Mouse (Mus musculus): Measurements from ENCODE around the gene Fut11. TPM values are rescaled to one million over a fixed set of nuclear protein-coding genes. Genes with fewer than 3 reads are reported as not detected.

The Fut11 gene
- polyA plus RNA-seq, 1 experiment from 2014 or later: 30.0 TPM

GRCm38 (mm10) chr14:20660827-20661660 is 33.7 kb upstream of the Fut11 start:
- Histone ChIP-seq H3K9ac (peak overlapping the region; percentile 71), H3K27ac (peak overlapping the region; percentile 86), H3K4me2 (peak overlapping the region; percentile 80), H3K4me1 (peaks cover 17% of the 10 kb centered on the region), H3K27me3 (replicated peaks) (0 out of 2 replicates have a peak, but pooled peaks cover 7% of the 10 kb centered on the region), H3K4me3 (peak overlapping the region; percentile 61), H3K36me3 (replicated peaks) (no peaks in the 10 kb centered on the region), H3K9me3 (no peaks in the 10 kb centered on the region)
- 1% methylated on average over 52 of the region's 52 CpGs for WGBS
- peak; percentile 89 for ATAC-seq (replicated peaks)

- ATAC-seq (replicated peaks): peak; percentile 70
- WGBS: 9% methylated on average over 19 of the region's 19 CpGs
- H3K27ac ChIP-seq: peak overlapping the region; percentile 86
Observed at GRCm38 (mm10) chr14:20661661-20662331, 33.0 kb upstream of the Fut11 start.

GRCm38 (mm10) chr14:20662740-20663139 is 32.0 kb upstream of the Fut11 start:
- Histone ChIP-seq H3K9ac (no peak overlapping the region), H3K4me2 (peak overlapping the region; percentile 80), H3K9me3 (no peaks in the 10 kb centered on the region), H3K4me1 (peaks cover 17% of the 10 kb centered on the region), H3K36me3 (replicated peaks) (no peaks in the 10 kb centered on the region), H3K27ac (no peak overlapping the region), H3K27me3 (replicated peaks) (peaks cover 7% of the 10 kb centered on the region; the same call in 1 of the 2 replicates), H3K4me3 (no peak overlapping the region)
- no peak for ATAC-seq (replicated peaks)
- 92% methylated on average over 3 of the region's 3 CpGs for whole genome bisulfite sequencing

More at GRCm38 (mm10) chr14:20661661-20662331, 33.0 kb upstream of the Fut11 start:
- peak overlapping the region; percentile 80 for H3K4me2 ChIP-seq
- H3K9me3 ChIP-seq: no peaks in the 10 kb centered on the region
- peak overlapping the region; percentile 71 for H3K9ac ChIP-seq
- peak overlapping the region; percentile 61 for H3K4me3 ChIP-seq
- H3K36me3 ChIP-seq (replicated peaks): no peaks in the 10 kb centered on the region
- H3K27me3 ChIP-seq (replicated peaks): peaks cover 7% of the 10 kb centered on the region; the same call in 1 of the 2 replicates
- H3K4me1 ChIP-seq: peaks cover 17% of the 10 kb centered on the region

- Histone ChIP-seq H3K27me3 (replicated peaks) (peaks cover 10% of the 10 kb centered on the region), H3K36me3 (replicated peaks) (no peaks in the 10 kb centered on the region), H3K9ac (no peak overlapping the region), H3K4me1 (peaks cover 17% of the 10 kb centered on the region), H3K4me3 (no peak overlapping the region), H3K9me3 (no peaks in the 10 kb centered on the region), H3K27ac (no peak overlapping the region), H3K4me2 (no peak overlapping the region)
- ATAC-seq (replicated peaks): no peak
- WGBS: 71% methylated on average over 2 of the region's 2 CpGs
Observed at GRCm38 (mm10) chr14:20663601-20664000, 31.2 kb upstream of the Fut11 start.

- no peak overlapping the region for H3K9ac ChIP-seq
- ATAC-seq (replicated peaks): no peak
Observed at GRCm38 (mm10) chr14:20664436-20664835, 30.3 kb upstream of the Fut11 start.

GRCm38 (mm10) chr14:20667469-20667868 is 27.3 kb upstream of the Fut11 start:
- Histone ChIP-seq H3K4me2 (no peak overlapping the region), H3K27me3 (replicated peaks) (peaks cover 19% of the 10 kb centered on the region), H3K36me3 (replicated peaks) (no peaks in the 10 kb centered on the region), H3K9me3 (no peaks in the 10 kb centered on the region), H3K27ac (no peak overlapping the region), H3K9ac (no peak overlapping the region), H3K4me3 (no peak overlapping the region), H3K4me1 (peaks cover 2% of the 10 kb centered on the region; the same call in 1 of the 2 replicates)
- ATAC-seq (replicated peaks): no peak
- WGBS: 55% methylated on average over 1 of the region's 1 CpGs

More at GRCm38 (mm10) chr14:20664436-20664835, 30.3 kb upstream of the Fut11 start:
- H3K4me2 ChIP-seq: no peak overlapping the region
- peaks cover 17% of the 10 kb centered on the region for H3K4me1 ChIP-seq
- H3K27ac ChIP-seq: no peak overlapping the region
- H3K27me3 ChIP-seq (replicated peaks): peaks cover 14% of the 10 kb centered on the region
- H3K36me3 ChIP-seq (replicated peaks): no peaks in the 10 kb centered on the region
- 47% methylated on average over 3 of the region's 3 CpGs for WGBS
- H3K9me3 ChIP-seq: no peaks in the 10 kb centered on the region
- H3K4me3 ChIP-seq: no peak overlapping the region

GRCm38 (mm10) chr14:20668154-20668810 is 26.5 kb upstream of the Fut11 start, which contains the start of gene Synpo2l:
TSS of gene Synpo2l (minus strand) at chr14:20668354.
- 83% methylated on average over 8 of the region's 8 CpGs for WGBS
- H3K27me3 ChIP-seq (replicated peaks): peaks cover 16% of the 10 kb centered on the region

GRCm38 (mm10) chr14:20672990-20673389 is 21.8 kb upstream of the Fut11 start:
- no peaks in the 10 kb centered on the region for H3K9me3 ChIP-seq
- no peak for ATAC-seq (replicated peaks)
- peaks cover 12% of the 10 kb centered on the region for H3K27me3 ChIP-seq (replicated peaks)
- WGBS: 95% methylated on average over 2 of the region's 2 CpGs
- no peak overlapping the region for H3K9ac ChIP-seq
- H3K27ac ChIP-seq: no peak overlapping the region
- H3K4me2 ChIP-seq: peak overlapping the region; percentile 89; the same call in 1 of the 2 replicates
- peaks cover 17% of the 10 kb centered on the region for H3K36me3 ChIP-seq (replicated peaks)
- no peak overlapping the region for H3K4me3 ChIP-seq
- H3K4me1 ChIP-seq: peaks cover 19% of the 10 kb centered on the region

More at GRCm38 (mm10) chr14:20668154-20668810, 26.5 kb upstream of the Fut11 start, which contains the start of gene Synpo2l:
- no peak for ATAC-seq (replicated peaks)
- H3K4me1 ChIP-seq: 0 out of 2 replicates have a peak, but pooled peaks cover 1% of the 10 kb centered on the region
- no peaks in the 10 kb centered on the region for H3K9me3 ChIP-seq
- no peak within 1 kb of the TSS for H3K9ac ChIP-seq
- H3K4me3 ChIP-seq: no peak within 1 kb of the TSS
- no peak within 1 kb of the TSS for H3K27ac ChIP-seq
- H3K36me3 ChIP-seq (replicated peaks): no peaks in the 10 kb centered on the region
- H3K4me2 ChIP-seq: no peak within 1 kb of the TSS

- peak; percentile 88 for ATAC-seq (replicated peaks)
- Histone ChIP-seq H3K9ac (peak overlapping the region; percentile 37), H3K9me3 (no peaks in the 10 kb centered on the region), H3K27ac (peak overlapping the region; percentile 76), H3K4me2 (peak overlapping the region; percentile 89), H3K4me1 (peaks cover 19% of the 10 kb centered on the region), H3K36me3 (replicated peaks) (peaks cover 23% of the 10 kb centered on the region), H3K27me3 (replicated peaks) (peaks cover 8% of the 10 kb centered on the region; the same call in 1 of the 2 replicates), H3K4me3 (peak overlapping the region; percentile 85)
- WGBS: 11% methylated on average over 13 of the region's 13 CpGs
Observed at GRCm38 (mm10) chr14:20673735-20674063, 21.1 kb upstream of the Fut11 start.

- 0 out of 2 replicates have a peak, but pooled peaks cover 5% of the 10 kb centered on the region for H3K27me3 ChIP-seq (replicated peaks)
- H3K4me1 ChIP-seq: peaks cover 19% of the 10 kb centered on the region
- H3K9ac ChIP-seq: peak within 1 kb of the TSS; percentile 81
- H3K27ac ChIP-seq: peak within 1 kb of the TSS; percentile 85
- peak; percentile 97 for ATAC-seq (replicated peaks)
- H3K4me3 ChIP-seq: peak within 1 kb of the TSS; percentile 85
- no peaks in the 10 kb centered on the region for H3K9me3 ChIP-seq
- peaks cover 28% of the 10 kb centered on the region for H3K36me3 ChIP-seq (replicated peaks)
- H3K4me2 ChIP-seq: peak within 1 kb of the TSS; percentile 89
- WGBS: under 1% methylated on average over 43 of the region's 43 CpGs
Observed at GRCm38 (mm10) chr14:20674064-20674833, 20.5 kb upstream of the Fut11 start, which contains the start of gene Sec24c. TSS of gene Sec24c (plus strand) at chr14:20674308.

- 95% methylated on average over 4 of the region's 4 CpGs for WGBS
- H3K9me3 ChIP-seq: no peaks in the 10 kb centered on the region
- peaks cover 19% of the 10 kb centered on the region for H3K4me1 ChIP-seq
- H3K27me3 ChIP-seq (replicated peaks): no peaks in the 10 kb centered on the region
- H3K27ac ChIP-seq: no peak overlapping the region
- H3K36me3 ChIP-seq (replicated peaks): peaks cover 49% of the 10 kb centered on the region
- H3K4me2 ChIP-seq: no peak overlapping the region
- no peak overlapping the region for H3K9ac ChIP-seq
- H3K4me3 ChIP-seq: no peak overlapping the region
- ATAC-seq (replicated peaks): no peak
Observed at GRCm38 (mm10) chr14:20677906-20678305, 16.9 kb upstream of the Fut11 start.
